Mouse (Mus musculus): ENCODE measurements around the gene Rpa1.

Gene Rpa1

GRCm38 (mm10) chr11:75263274-75263963, 84.7 kb downstream of the Rpa1 start:
- DNase-seq (ENCODE audit: low spot score in 2 of 2): no peak

- no peak for DNase-seq (ENCODE audit: low spot score in 2 of 2)
Measured at GRCm38 (mm10) chr11:75262791-75263190, 85.3 kb downstream of the Rpa1 start.

GRCm38 (mm10) chr11:75262181-75262580, 85.9 kb downstream of the Rpa1 start:
- no peak for DNase-seq (ENCODE audit: low spot score in 2 of 2)

- no peak for DNase-seq (ENCODE audit: low spot score in 2 of 2)
Measured at GRCm38 (mm10) chr11:75261730-75262129, 86.4 kb downstream of the Rpa1 start.

- DNase-seq (ENCODE audit: low spot score in 2 of 2): no peak
Measured at GRCm38 (mm10) chr11:75261016-75261415, 87.1 kb downstream of the Rpa1 start.

GRCm38 (mm10) chr11:75259996-75260561, 88.0 kb downstream of the Rpa1 start:
- no peak for DNase-seq (ENCODE audit: low spot score in 2 of 2)

- DNase-seq (ENCODE audit: low spot score in 2 of 2): no peak
Measured at GRCm38 (mm10) chr11:75259416-75259815, 88.7 kb downstream of the Rpa1 start.

- DNase-seq (ENCODE audit: low spot score in 2 of 2): no peak
Measured at GRCm38 (mm10) chr11:75257056-75257648, 91.0 kb downstream of the Rpa1 start.

GRCm38 (mm10) chr11:75255330-75255729, 92.8 kb downstream of the Rpa1 start:
- no peak for DNase-seq (ENCODE audit: low spot score in 2 of 2)

GRCm38 (mm10) chr11:75254252-75254912, 93.7 kb downstream of the Rpa1 start:
- DNase-seq (ENCODE audit: low spot score in 2 of 2): peak in 1 of 2 experiments; percentile 64

GRCm38 (mm10) chr11:75251557-75252070, 96.5 kb downstream of the Rpa1 start:
- DNase-seq (ENCODE audit: low spot score in 2 of 2): no peak

- no peak for DNase-seq (ENCODE audit: low spot score in 2 of 2)
Measured at GRCm38 (mm10) chr11:75251006-75251512, 97.1 kb downstream of the Rpa1 start.

- no peak for DNase-seq (ENCODE audit: low spot score in 2 of 2)
Measured at GRCm38 (mm10) chr11:75249588-75249987, 98.5 kb downstream of the Rpa1 start.

Data from spleen, postnatal 10 days (tissue).